Mouse (Mus musculus) bone marrow macrophage, adult 2 months (primary cell): ENCODE measurements at regions not wholly inside any gene's neighbourhood (a gene's known extent, or its start where the extent isn't known, plus 50 kb on each side); places are given as distances from the start of the nearest gene placed in this dataset.

Experiments
- CTCF ChIP-seq: IDR thresholded peaks from 2 replicates; pipeline ENCODE4 v1.5.1; 2012; ENCODE audit warnings: low read depth, mild to moderate bottlenecking, low read length, moderate library complexity
- POLR2A ChIP-seq: IDR thresholded peaks from 2 replicates; pipeline ENCODE4 v1.6.1; 2012; ENCODE audit warnings: mild to moderate bottlenecking, low read depth, low read length, borderline replicate concordance

- TF ChIP-seq CTCF (no peak), POLR2A (no peak)
These were observed 152.1 kb downstream of the Fam173b start for GRCm38 (mm10) chr15:31753578-31754281.
